Mouse (Mus musculus) ES-Bruce4 (cell line): ENCODE data around the gene Akr1c19.
"Not testable (repeated sequence)": the region's sequence is repeated elsewhere in the genome, so short reads cannot be mapped to it uniquely, and the experiment has no call there.

Experiments
- CTCF ChIP-seq: IDR thresholded peaks from one replicate; pipeline ENCODE4 v1.8.1; 2011; ENCODE audit warnings: low read depth, low read length
- EP300 ChIP-seq: IDR thresholded peaks from 2 replicates; pipeline ENCODE4 v1.6.1; 2011; ENCODE audit warnings: low read depth, low read length; ENCODE audit not compliant: insufficient read depth
- POLR2A ChIP-seq: IDR thresholded peaks from one replicate; pipeline ENCODE4 v1.8.1; 2011; ENCODE audit warnings: low read length; ENCODE audit not compliant: insufficient read depth

- TF ChIP-seq CTCF, POLR2A, EP300: not testable (repeated sequence)
Measured at GRCm38 (mm10) chr13:4256894-4257293, 28.4 kb downstream of the Akr1c19 start.
